Mouse (Mus musculus): ENCODE measurements around the gene Angptl8. TPM values are rescaled to one million over a fixed set of nuclear protein-coding genes. Genes with fewer than 3 reads are reported as not detected.

Angptl8 gene
- polyA plus RNA-seq, 1 experiment from 2014 or later, result 0.66 TPM

GRCm38 (mm10) chr9:21794925-21795324, 40.4 kb upstream of the Angptl8 start:
- no peaks in the 10 kb centered on the region; the same call in 1 of the 2 replicates for H3K27me3 ChIP-seq (replicated peaks; ENCODE audit: control insufficient read depth, insufficient read depth, low read length)
- peaks cover 19% of the 10 kb centered on the region for H3K4me1 ChIP-seq (ENCODE audit: control insufficient read depth, insufficient read depth, low read depth, low read length)
- WGBS, result 89% methylated on average over 24 of the region's 25 CpGs
- H3K9ac ChIP-seq (ENCODE audit: low read depth, low read length), result no peak overlapping the region; the same call in 1 of the 2 replicates
- no peaks in the 10 kb centered on the region for H3K36me3 ChIP-seq (ENCODE audit: control insufficient read depth, insufficient read depth, low read length)
- no peak overlapping the region for H3K27ac ChIP-seq (ENCODE audit: low read depth, low read length)
- no peak overlapping the region for H3K4me3 ChIP-seq (ENCODE audit: low read length)
- no peak overlapping the region for H3K4me2 ChIP-seq (ENCODE audit: low read length)
- no peaks in the 10 kb centered on the region for H3K9me3 ChIP-seq (ENCODE audit: control insufficient read depth, low read length)
- no peak for ATAC-seq

- no peaks in the 10 kb centered on the region; the same call in 1 of the 2 replicates for H3K27me3 ChIP-seq (replicated peaks; ENCODE audit: control insufficient read depth, insufficient read depth, low read length)
- peaks cover 19% of the 10 kb centered on the region for H3K4me1 ChIP-seq (ENCODE audit: control insufficient read depth, insufficient read depth, low read depth, low read length)
- H3K4me2 ChIP-seq (ENCODE audit: low read length), result peak overlapping the region; percentile 6; the same call in 1 of the 2 replicates
- H3K9me3 ChIP-seq (ENCODE audit: control insufficient read depth, low read length), result no peaks in the 10 kb centered on the region
- no peak for ATAC-seq
- H3K27ac ChIP-seq (ENCODE audit: low read depth, low read length), result no peak overlapping the region
- no peaks in the 10 kb centered on the region for H3K36me3 ChIP-seq (ENCODE audit: control insufficient read depth, insufficient read depth, low read length)
- H3K4me3 ChIP-seq (ENCODE audit: low read length), result no peak overlapping the region
- no peak overlapping the region; the same call in 1 of the 2 replicates for H3K9ac ChIP-seq (ENCODE audit: low read depth, low read length)
- 73% methylated on average over 5 of the region's 5 CpGs for whole genome bisulfite sequencing
These were observed 39.7 kb upstream of the Angptl8 start for GRCm38 (mm10) chr9:21795579-21795978.

GRCm38 (mm10) chr9:21796259-21796658, 39.1 kb upstream of the Angptl8 start:
- Histone ChIP-seq H3K4me3 (ENCODE audit: low read length) (no peak overlapping the region), H3K9me3 (ENCODE audit: control insufficient read depth, low read length) (no peaks in the 10 kb centered on the region), H3K36me3 (ENCODE audit: control insufficient read depth, insufficient read depth, low read length) (no peaks in the 10 kb centered on the region), H3K27ac (ENCODE audit: low read depth, low read length) (peak overlapping the region; percentile 19; the same call in 1 of the 2 replicates), H3K4me1 (ENCODE audit: control insufficient read depth, insufficient read depth, low read depth, low read length) (peaks cover 19% of the 10 kb centered on the region), H3K27me3 (replicated peaks; ENCODE audit: control insufficient read depth, insufficient read depth, low read length) (no peaks in the 10 kb centered on the region; the same call in 1 of the 2 replicates), H3K9ac (ENCODE audit: low read depth, low read length) (no peak overlapping the region), H3K4me2 (ENCODE audit: low read length) (peak overlapping the region; percentile 2; the same call in 1 of the 2 replicates)
- 76% methylated on average over 3 of the region's 3 CpGs for WGBS
- ATAC-seq, result no peak

GRCm38 (mm10) chr9:21796919-21797318, 38.4 kb upstream of the Angptl8 start:
- Histone ChIP-seq H3K27ac (ENCODE audit: low read depth, low read length) (no peak overlapping the region), H3K4me2 (ENCODE audit: low read length) (peak overlapping the region; percentile 23)

GRCm38 (mm10) chr9:21797921-21798344, 37.4 kb upstream of the Angptl8 start:
- H3K4me2 ChIP-seq (ENCODE audit: low read length), result peak overlapping the region; percentile 77
- no peaks in the 10 kb centered on the region; the same call in 1 of the 2 replicates for H3K27me3 ChIP-seq (replicated peaks; ENCODE audit: control insufficient read depth, insufficient read depth, low read length)
- H3K4me3 ChIP-seq (ENCODE audit: low read length), result peak overlapping the region; percentile 70
- ATAC-seq, result peak; percentile 43
- peaks cover 14% of the 10 kb centered on the region for H3K4me1 ChIP-seq (ENCODE audit: control insufficient read depth, insufficient read depth, low read depth, low read length)
- H3K9me3 ChIP-seq (ENCODE audit: control insufficient read depth, low read length), result no peaks in the 10 kb centered on the region
- no peaks in the 10 kb centered on the region for H3K36me3 ChIP-seq (ENCODE audit: control insufficient read depth, insufficient read depth, low read length)
- peak overlapping the region; percentile 83 for H3K9ac ChIP-seq (ENCODE audit: low read depth, low read length)
- WGBS, result under 1% methylated on average over 25 of the region's 26 CpGs
- peak overlapping the region; percentile 66 for H3K27ac ChIP-seq (ENCODE audit: low read depth, low read length)

More at GRCm38 (mm10) chr9:21796919-21797318, 38.4 kb upstream of the Angptl8 start:
- H3K4me3 ChIP-seq (ENCODE audit: low read length), result no peak overlapping the region
- peaks cover 18% of the 10 kb centered on the region for H3K4me1 ChIP-seq (ENCODE audit: control insufficient read depth, insufficient read depth, low read depth, low read length)
- H3K9me3 ChIP-seq (ENCODE audit: control insufficient read depth, low read length), result no peaks in the 10 kb centered on the region
- H3K9ac ChIP-seq (ENCODE audit: low read depth, low read length), result no peak overlapping the region
- H3K36me3 ChIP-seq (ENCODE audit: control insufficient read depth, insufficient read depth, low read length), result no peaks in the 10 kb centered on the region
- WGBS, result 86% methylated on average over 3 of the region's 3 CpGs
- no peaks in the 10 kb centered on the region; the same call in 1 of the 2 replicates for H3K27me3 ChIP-seq (replicated peaks; ENCODE audit: control insufficient read depth, insufficient read depth, low read length)
- ATAC-seq, result no peak

- peak within 1 kb of the TSS; percentile 70 for H3K4me3 ChIP-seq (ENCODE audit: low read length)
- peak within 1 kb of the TSS; percentile 83 for H3K9ac ChIP-seq (ENCODE audit: low read depth, low read length)
- H3K27me3 ChIP-seq (replicated peaks; ENCODE audit: control insufficient read depth, insufficient read depth, low read length), result no peaks in the 10 kb centered on the region; the same call in 1 of the 2 replicates
- peak; percentile 79 for ATAC-seq
- H3K4me2 ChIP-seq (ENCODE audit: low read length), result peak within 1 kb of the TSS; percentile 77
- no peaks in the 10 kb centered on the region for H3K36me3 ChIP-seq (ENCODE audit: control insufficient read depth, insufficient read depth, low read length)
- under 1% methylated on average over 39 of the region's 52 CpGs for WGBS
- no peaks in the 10 kb centered on the region for H3K9me3 ChIP-seq (ENCODE audit: control insufficient read depth, low read length)
- H3K4me1 ChIP-seq (ENCODE audit: control insufficient read depth, insufficient read depth, low read depth, low read length), result peaks cover 13% of the 10 kb centered on the region
- peak within 1 kb of the TSS; percentile 66 for H3K27ac ChIP-seq (ENCODE audit: low read depth, low read length)
These were observed 36.8 kb upstream of the Angptl8 start, which contains the start of gene Kank2 for GRCm38 (mm10) chr9:21798345-21799009. Gene Kank2 (minus strand): TSS chr9:21798744.

- WGBS, result 58% methylated on average over 3 of the region's 3 CpGs
These were observed 36.3 kb upstream of the Angptl8 start for GRCm38 (mm10) chr9:21799010-21799350.

GRCm38 (mm10) chr9:21801121-21801520, 34.2 kb upstream of the Angptl8 start:
- no peak overlapping the region for H3K4me3 ChIP-seq (ENCODE audit: low read length)
- WGBS, result 76% methylated on average over 7 of the region's 7 CpGs
- H3K9ac ChIP-seq (ENCODE audit: low read depth, low read length), result no peak overlapping the region
- H3K4me2 ChIP-seq (ENCODE audit: low read length), result no peak overlapping the region
- H3K36me3 ChIP-seq (ENCODE audit: control insufficient read depth, insufficient read depth, low read length), result no peaks in the 10 kb centered on the region
- H3K27ac ChIP-seq (ENCODE audit: low read depth, low read length), result no peak overlapping the region
- ATAC-seq, result no peak
- no peaks in the 10 kb centered on the region; the same call in 1 of the 2 replicates for H3K27me3 ChIP-seq (replicated peaks; ENCODE audit: control insufficient read depth, insufficient read depth, low read length)
- peaks cover 10% of the 10 kb centered on the region for H3K4me1 ChIP-seq (ENCODE audit: control insufficient read depth, insufficient read depth, low read depth, low read length)
- no peaks in the 10 kb centered on the region for H3K9me3 ChIP-seq (ENCODE audit: control insufficient read depth, low read length)

More at GRCm38 (mm10) chr9:21799010-21799350, 36.3 kb upstream of the Angptl8 start:
- H3K9me3 ChIP-seq (ENCODE audit: control insufficient read depth, low read length), result no peaks in the 10 kb centered on the region
- H3K36me3 ChIP-seq (ENCODE audit: control insufficient read depth, insufficient read depth, low read length), result no peaks in the 10 kb centered on the region
- H3K27ac ChIP-seq (ENCODE audit: low read depth, low read length), result no peak overlapping the region
- ATAC-seq, result no peak
- H3K27me3 ChIP-seq (replicated peaks; ENCODE audit: control insufficient read depth, insufficient read depth, low read length), result no peaks in the 10 kb centered on the region; the same call in 1 of the 2 replicates
- H3K9ac ChIP-seq (ENCODE audit: low read depth, low read length), result no peak overlapping the region
- H3K4me3 ChIP-seq (ENCODE audit: low read length), result peak overlapping the region; percentile 70
- peaks cover 13% of the 10 kb centered on the region for H3K4me1 ChIP-seq (ENCODE audit: control insufficient read depth, insufficient read depth, low read depth, low read length)
- H3K4me2 ChIP-seq (ENCODE audit: low read length), result peak overlapping the region; percentile 77

GRCm38 (mm10) chr9:21801591-21801990, 33.7 kb upstream of the Angptl8 start:
- Histone ChIP-seq H3K9me3 (ENCODE audit: control insufficient read depth, low read length) (no peaks in the 10 kb centered on the region), H3K27ac (ENCODE audit: low read depth, low read length) (no peak overlapping the region), H3K4me2 (ENCODE audit: low read length) (no peak overlapping the region), H3K9ac (ENCODE audit: low read depth, low read length) (no peak overlapping the region), H3K27me3 (replicated peaks; ENCODE audit: control insufficient read depth, insufficient read depth, low read length) (no peaks in the 10 kb centered on the region; the same call in 1 of the 2 replicates), H3K4me1 (ENCODE audit: control insufficient read depth, insufficient read depth, low read depth, low read length) (peaks cover 10% of the 10 kb centered on the region), H3K36me3 (ENCODE audit: control insufficient read depth, insufficient read depth, low read length) (no peaks in the 10 kb centered on the region), H3K4me3 (ENCODE audit: low read length) (no peak overlapping the region)
- ATAC-seq, result no peak
- WGBS, result 95% methylated on average over 7 of the region's 7 CpGs
